Mouse (Mus musculus): ENCODE data around the gene Hdhd3.

The Hdhd3 gene

DNA sequence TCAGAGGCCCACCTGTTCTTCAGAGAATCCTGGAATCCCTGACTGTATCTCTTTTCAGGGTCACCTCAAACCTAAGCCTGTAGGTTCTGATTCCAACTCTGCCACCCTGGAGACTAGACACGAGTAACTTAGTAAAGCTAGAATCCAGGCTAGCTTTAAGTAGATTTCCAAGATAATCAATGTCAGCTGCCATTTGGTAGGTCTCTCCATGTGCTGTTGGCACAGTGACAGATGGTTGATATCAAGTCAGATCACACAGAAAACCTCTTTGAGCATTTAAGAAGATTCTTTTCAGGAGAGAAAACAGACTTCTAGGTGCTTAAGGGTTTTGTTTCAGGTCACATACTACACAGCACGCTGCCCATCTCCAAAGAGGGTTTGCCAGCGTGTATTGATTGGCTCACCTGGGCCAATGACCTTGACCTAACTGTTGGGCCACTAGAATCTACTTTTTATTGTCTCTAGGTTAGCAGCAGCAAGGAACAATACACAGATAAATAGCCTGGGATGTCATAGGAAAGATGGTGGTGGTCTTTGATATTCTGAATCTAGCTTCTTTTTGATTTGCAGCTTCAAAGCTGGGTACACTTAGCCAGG, at the start of gene Hdhd3:
TSS of gene Hdhd3 (minus strand) at position 94 of the 597 bp plus-strand sequence.
- DNase-seq: no peak

DNA sequence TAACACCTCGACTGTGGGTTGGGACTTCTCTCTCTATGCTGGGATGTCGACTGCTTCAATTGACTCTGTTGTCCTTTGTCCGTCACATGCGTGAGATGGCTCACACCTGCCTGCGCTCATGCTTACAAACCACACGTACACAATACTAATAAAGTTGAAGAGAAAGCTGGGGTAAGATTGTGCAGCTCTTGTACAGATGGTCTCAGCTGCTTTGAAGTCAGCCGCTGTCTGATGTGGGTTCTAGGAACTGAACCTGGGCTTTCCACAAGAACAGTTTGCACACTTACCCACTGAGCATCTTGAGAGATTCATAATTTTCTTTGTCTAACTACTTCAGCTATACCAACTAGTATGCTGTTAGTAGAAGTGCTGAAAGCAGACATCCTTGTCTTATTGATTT, 48.7 kb upstream of the Hdhd3 start:
- no peak for DNase-seq

DNA sequence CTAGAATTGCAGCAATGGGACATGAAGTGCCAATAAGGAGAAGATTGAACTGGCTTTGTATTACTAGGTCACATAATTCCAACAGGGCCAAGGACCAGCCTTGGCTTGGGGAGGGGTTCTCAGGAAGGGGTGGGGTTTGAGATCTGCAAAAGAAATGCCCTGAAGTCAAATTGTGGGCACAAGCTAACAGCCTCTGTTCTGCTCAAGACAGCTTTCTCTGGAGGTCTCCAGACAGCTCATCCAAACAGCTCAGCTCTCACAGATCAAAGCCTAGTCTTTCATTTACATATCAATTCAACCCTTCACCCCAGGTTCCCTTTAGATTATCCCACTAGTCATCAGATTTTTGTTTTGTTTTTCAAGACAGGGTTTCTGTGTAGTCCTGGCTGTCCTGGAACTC, 41.5 kb upstream of the Hdhd3 start:
- DNase-seq: no peak

DNA sequence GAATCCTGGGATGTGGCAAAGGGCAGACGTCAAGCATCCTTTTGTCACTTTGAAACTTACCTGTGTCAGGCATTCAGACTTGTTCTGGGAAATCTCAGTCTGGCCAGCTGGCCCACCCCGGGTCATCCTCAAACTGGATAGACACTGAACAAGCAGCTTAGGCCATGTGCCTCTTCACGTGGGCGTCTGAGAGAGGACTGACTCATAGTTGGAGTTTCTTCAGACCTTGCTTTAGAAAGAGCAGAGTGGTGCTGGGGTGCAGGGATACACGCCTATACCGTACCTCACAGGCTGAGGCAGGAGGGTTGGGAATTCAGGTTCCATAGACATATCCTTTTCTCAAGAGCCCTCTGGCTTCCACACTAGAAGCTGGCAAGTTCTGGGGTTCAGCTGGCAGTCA, 40.5 kb upstream of the Hdhd3 start:
- no peak for DNase-seq

DNA sequence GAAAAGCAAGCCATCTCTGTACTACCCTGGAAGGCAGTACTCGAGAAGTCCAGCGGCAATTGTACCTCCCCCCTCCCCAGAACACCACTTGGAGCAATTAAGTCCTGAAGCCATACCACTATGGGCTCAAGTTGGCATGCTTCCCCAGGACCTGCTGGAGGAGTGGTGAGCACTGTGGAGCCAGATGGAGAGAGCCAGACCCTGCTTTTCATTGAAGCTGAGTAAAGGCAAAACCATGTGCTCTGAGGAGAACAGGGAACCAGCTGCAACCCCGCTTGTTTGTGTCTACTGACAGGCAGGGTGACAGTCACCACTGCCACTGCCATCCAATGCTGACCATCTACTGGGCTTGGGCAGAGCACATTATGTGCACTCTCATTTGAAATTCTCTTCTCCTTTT, 38.5 kb upstream of the Hdhd3 start:
- DNase-seq: peak; percentile 77 to 82

DNA sequence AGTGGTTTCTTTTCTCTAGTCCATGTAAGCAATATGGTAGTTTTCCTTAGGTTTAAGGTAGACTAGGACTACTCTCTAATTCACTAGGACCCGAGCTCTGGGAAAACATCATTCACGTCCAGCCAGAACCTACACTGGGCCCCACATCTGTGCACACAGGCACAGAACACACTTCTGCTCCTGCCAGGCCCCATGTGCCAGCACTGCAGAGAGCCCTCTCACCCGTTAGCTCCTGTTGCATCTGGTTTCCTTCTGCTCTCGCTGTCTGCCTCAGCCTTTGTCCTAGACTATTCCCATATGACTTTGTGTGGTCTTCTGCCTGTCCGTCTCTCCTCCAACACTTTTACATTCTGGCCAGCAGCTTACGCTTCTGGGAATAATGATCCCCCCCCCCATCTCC, 30.5 kb upstream of the Hdhd3 start:
- DNase-seq: no peak

DNA sequence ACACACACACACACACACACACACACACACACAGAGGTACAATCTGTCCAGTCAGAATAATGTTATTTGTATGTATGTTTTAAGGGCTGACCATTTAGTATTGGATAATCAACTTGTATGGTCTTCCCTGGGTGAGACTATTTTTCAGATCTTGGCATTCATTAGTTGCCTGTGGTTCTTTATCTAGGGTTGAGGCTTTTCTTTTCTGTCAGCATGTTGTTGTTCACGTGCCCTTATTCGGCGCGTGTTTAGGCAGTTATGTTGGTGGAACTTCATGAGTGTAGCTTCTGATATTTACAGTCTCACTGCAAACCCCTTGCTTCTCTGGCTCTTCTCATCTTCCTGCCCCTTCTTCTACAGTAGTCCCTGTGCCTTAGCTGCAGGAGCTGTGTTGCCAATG, 24.4 kb upstream of the Hdhd3 start:
- no peak for DNase-seq

DNA sequence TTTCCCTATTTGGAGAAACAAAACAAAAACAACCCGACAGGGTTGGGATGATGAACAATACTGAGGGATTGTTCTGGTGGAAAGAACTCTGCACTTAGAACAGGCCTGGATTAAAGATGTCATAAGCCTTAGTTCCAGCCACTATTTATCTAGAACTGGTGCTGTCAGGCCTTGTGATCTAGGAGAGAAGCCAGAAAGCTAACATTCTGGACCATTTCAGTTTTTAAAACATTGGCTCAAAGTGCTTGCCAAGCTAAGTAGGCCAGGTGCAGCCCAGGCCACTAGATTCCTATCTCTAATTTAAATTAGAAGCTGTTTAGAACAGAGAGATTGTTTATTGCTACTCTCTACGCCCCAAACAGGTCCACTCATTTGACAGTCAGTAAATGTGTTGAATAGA, 23.0 kb upstream of the Hdhd3 start:
- no peak for DNase-seq

DNA sequence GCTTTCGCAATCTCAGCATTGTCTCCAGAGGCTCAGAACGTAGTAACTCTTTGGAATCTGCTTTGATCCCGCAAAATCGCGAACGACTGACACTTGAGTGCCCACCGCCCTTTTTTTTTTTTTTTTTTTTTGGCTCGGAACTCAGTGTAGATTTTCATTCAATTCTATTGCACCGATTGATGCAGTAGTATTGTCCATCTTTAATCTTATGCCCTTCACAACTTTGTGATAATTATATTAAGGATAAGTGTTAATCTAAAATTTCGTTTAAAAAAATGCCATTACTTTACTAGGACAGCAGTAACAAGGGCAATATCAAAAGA, 22.2 kb upstream of the Hdhd3 start:
- DNase-seq: no peak

DNA sequence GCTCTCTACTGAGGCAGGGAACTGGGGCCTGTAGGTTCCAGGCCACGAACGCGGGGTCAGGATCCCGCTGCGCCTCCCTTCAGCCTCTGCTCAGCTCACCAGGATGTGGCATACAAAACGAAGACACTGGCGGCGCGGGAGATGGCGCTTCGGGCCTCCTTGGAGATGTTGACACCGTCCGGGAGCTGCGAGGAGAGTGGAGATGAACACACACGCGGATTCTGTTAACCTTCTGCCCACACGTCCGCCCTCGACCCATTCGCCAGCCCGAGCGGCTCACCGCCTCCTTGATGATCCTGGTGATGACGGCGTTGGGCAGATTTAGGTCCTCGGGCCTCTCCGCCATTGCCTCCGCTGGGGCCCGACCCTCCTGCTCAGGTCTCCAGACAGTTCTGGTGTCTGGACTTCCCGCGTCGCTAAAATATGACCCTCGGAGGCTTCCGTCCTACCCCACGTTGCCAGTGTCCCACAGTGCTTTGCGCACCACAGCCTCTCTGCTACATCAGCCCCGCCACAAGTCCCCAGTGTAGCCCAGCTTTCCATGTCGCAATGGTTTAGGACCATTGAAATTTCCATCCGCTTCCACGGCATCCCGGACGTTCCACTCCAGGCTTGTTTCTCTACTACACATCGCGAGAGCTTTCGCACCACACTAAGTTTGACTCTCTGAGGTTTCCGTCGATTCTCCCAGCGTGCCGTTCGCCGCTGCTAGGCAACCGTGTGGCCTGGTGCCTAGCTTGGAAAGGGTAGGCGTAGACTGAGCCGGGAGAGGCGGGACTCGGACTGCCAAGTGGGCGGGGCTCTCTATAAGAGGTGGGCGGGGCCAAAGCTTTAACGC, 21.6 kb upstream of the Hdhd3 start, which contains the start of the genes Pole3 and 4933430I17Rik:
TSS of gene Pole3 (minus strand) at position 418 of the 838 bp plus-strand sequence.
TSS of gene 4933430I17Rik (plus strand) at position 719 of the 838 bp plus-strand sequence.
- DNase-seq: peak; percentile 99

DNA sequence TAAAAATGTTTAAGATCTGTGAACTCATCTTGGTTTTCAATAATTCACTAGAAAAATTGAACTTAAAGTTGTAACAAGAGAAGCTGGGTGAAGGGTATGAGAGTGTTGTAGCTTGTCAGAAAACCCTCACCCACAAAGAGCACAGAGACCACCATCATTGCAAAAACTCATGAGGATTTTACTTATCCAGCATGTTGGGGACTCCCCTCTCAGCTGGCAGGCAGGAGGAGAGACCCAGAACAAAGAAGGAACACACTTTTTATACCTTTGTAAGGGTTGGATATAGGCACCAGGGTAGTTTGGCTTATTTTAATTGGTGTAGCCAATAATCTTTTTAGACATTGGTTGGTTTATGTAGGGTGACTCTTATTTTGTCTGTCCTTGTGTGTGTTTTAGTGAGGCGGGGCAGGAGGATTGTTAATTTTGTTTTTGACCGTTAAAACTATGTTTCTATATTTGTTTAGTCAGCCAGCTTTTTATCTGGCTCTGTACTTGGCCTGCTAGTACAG, 17.7 kb upstream of the Hdhd3 start:
- no peak for DNase-seq

DNA sequence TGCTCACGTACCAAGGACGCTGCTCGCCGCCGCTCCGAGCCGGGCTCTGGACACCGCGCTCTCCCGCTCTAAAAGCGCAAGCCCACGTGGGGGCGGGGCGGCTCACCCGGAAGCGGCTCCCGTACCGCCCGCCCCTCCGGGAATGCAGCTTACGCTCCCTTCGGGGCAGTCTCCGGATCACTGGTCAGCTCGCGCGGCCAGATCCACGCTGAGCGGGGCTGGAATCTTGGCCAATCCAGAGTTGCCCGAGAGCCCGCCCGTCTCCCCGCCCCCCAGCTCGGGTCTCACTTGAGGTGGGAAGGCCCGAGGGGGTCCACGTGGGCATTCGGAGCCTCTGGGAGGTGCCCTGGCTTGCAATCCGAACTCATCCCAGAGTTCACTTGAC, 16.6 kb upstream of the Hdhd3 start, which contains the start of gene Alad:
TSS of gene Alad (minus strand) at position 70 of the 385 bp plus-strand sequence.
- DNase-seq: peak; percentile 85 to 89

DNA sequence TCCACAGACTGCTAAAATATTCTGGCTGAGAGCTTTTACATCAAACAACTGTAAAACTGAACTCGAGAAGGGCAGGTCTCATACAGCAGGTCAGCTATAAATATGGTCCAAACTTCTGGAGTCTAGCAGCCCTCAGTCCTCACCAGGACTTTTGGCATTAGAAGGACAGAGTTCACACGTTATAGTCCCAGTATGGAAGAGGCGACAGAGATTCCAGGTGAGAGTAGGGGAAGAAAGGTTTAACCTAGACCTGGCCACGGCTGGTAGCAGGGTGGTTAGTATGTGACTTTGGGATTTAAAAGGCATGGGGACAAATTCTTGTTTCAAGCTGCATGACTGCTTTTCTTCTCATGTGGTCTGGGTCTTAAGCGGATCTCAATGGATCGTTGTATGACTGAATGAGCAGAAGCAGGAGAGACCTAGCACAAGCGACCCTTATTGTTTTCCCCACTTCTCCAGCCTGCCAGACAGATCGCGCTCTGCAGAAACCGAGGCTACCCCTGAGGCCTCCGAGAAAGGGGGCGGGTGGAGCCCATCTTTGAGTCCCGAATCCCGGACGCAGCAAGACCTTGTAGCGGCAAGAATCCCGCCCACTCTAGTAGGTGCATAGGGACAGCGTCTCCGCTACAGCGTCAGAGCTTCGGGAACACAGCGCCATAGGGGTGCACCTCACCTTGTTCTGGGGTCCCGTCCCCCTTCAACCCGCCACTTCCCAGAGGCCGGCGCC, 16.0 kb upstream of the Hdhd3 start:
- DNase-seq: no peak

DNA sequence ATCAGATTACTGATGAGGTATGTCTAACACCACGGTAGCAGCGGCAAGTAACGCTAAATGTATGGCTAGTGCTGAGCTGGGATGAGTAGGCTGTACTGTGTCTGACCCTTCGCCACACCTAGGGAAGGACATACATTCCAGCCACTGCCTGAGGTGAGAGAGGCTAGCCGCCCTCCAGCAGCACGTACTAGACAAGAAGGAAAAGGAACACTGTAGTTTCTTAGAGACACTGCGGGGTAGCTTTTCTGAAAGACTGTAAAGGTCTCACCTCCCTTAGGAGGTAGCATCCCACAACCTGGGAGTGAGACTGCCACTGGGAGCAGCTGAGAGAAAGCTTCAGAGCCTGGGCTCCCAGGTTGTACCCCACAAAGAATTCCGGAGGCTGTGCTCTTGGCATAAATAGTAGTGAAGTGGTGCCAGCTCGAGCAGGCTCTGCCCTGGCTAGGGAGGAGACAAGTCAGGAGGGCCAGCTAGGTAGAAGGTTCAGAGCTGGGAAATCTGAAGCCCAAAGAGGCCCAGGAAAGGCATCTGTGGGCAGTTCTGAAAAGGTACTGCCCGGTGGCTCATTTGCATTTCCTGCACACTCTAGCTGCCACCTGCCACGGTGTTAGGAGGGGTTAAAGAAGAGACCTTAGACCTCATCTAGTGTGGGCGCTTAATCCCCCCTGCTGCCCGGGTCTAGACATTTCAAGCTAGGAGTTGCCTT, 15.3 kb upstream of the Hdhd3 start:
- DNase-seq: peak; percentile 31 to 40

DNA sequence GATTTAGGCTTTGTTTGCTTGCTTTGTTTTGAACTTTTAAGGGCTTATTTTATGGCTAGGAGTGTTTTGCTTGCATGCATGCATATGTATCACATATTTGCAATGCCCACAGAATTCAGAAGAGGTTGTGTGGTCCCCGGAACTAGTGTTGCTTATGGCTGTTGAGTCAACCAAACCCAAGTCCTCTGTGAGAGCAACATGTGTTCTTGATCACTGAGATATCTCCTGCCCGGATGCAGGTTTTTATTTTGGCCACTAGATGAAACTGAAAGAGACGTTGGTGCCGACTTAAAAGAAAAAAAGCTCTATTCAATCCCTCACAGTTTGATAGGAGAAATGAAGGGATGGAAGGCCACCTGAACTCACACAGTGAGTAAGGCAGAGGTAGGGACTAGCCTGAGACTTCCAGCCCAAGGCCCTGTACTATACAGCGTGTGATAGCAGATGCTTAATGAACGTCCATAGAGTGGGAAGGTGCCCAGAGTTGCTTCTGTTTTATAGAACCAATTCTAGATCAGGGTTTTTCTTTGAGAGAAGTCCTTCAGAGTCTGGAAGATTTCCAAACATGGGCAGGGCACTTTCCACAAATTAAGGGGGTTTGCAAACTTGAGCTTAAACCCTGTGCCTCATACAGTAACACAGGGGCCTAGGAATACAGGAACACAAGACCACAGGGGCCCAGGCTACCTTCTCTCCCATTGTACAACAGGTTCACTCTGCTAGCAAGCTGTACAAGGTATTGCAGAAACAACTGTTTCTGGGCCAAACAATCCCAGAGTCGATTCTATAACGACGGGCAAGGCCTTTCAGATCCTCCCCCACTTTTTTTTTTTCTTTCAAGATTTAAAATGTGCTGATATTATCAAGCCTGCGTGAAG, 14.5 kb upstream of the Hdhd3 start:
- no peak for DNase-seq

DNA sequence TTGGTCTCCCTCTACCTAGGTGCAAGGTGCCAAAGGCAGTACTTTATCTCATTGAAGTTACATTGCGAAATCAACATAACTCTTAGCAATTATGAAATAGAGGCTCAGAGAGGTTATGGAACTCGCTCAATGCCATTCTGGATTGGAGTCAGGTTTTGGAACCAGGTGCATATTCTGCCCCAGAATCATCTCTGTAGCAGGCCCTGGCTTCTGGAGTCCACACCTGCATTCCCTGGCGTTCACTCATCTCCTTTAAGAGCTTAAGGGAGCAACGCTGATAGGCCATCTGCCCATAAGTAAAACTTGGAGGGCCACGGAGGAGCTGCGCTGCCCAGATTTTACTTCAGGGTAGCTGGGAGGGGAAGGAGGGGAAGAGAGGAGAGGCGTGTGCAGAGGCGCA, 13.8 kb upstream of the Hdhd3 start:
- DNase-seq: no peak

DNA sequence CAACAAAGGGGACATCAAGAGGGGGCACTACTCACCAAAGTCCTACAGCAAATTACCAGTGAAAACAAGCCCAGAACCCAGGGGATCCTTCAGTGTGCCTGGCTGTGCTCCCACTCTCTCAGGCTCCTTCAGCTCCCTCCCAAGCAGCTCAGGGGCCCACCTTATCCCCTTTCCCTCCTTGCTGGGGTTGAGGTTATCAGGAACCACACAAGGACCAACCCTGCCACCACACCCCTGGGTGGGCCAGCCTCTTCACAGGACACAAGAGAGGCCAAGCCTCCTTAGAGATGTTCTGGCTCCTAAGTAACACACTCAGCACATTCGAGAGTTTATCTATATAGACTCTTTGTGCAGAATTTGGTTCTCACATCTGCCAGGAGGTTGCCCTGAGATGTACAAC, 13.3 kb upstream of the Hdhd3 start:
- DNase-seq: no peak

DNA sequence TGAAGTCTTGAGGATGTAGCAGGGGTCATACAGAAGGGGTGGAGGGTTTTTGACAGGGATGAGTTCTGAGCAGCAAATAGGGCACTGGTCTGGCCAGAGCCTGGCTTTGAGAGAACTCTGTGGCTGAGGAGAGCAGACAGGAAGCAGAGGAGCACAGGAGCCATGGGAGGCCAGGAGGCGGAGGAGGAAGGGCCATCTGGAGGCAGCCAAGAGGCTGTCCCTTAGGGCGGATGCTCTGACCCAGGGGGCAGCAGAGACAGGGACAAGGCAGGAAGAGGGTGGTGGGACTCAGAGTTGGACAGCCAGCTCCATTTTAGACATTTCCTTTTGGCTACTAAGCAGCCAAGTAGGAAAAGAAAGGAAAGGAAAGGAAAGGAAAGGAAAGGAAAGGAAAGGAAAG, 12.8 kb upstream of the Hdhd3 start:
- DNase-seq: peak in 1 of 2 experiments; percentile 33

DNA sequence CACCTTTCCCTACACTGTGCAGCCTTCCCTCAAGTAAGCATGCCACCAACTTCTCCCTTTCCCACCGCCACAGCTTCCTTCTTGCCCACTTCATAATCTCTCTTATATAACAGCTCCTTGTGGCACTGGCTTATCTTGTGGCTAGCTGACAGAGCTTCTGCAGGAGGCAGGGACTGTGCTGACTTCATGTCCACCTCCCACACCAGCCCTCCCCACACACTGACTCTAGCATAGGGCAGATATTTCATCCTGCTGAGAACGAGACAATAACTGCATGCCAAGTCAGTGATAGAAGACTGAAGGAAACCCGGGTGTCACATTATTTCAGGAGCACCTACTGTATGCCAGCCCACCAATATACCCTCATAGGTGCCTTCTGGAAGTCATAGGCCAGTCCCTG, 12.2 kb upstream of the Hdhd3 start:
- no peak for DNase-seq

DNA sequence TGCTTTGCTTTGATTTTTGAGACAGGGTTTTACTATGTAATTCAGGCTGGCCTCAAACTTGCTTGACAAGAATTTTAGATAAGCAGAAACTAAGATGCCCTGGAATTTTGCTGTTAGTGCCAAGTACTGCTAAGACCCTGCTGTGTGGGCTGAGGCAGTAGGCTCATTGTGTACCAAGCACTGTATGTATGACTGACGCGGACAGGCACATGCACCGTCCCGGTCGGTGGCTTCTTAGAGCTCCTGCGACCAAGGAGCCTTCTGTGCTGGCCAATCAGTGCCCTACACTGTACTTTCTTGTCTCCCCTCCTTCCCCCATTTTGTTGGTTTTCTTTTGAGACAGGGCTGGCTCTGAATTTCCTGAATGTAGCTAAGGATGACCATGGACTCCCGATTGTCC, 11.7 kb upstream of the Hdhd3 start:
- no peak for DNase-seq

DNA sequence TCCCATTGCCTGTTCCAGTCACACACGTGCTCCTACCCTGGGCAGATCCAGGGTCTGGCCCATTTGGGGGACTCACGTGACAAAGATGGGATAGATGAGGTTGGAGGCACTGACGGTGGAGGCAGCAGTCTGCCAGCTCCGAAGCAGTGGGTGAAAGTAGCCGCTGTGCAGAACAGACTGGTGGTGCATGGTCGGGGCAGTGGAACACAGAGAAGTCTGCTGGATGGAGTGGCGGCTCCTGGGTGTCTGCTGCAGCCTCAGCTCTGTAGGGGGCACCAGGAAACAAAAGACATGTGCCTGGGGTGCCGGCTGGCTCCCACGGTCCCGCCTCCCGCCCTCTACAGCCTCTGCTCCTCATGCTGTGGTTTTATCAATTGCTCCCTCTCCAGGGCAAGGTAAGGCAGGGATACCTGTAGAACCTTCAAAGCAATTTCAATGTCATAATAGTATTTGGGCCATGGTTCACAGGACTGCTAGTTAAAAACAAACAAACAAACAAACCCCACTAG, 10.8 kb upstream of the Hdhd3 start:
- no peak for DNase-seq

DNA sequence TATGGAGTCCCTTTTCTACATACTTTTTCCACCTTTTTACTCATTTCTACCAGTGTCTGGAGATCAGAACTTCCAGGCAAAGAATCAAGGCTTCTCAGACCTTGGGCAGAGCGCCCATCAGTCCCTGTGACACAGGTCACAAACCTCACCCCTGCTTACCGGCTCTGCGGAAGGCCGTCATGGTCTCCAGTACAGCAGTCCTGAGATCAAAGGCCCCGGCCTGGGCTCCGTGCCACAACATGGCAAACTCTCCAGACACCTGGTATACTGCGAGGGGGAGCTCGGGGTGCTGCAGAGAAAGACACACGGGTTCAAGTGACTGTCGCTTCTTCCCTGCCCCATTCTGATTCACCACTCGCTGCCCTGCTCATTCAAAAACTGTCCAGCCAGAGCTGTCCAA, 6.7 kb upstream of the Hdhd3 start:
- peak; percentile 40 to 44 for DNase-seq

Data from cerebellum, postnatal 10 days (tissue).